Mouse (Mus musculus) lung, postnatal 0 days (tissue): ENCODE measurements around the gene Ptprcap.

Source experiments
- CTCF ChIP-seq: IDR thresholded peaks from 2 replicates; pipeline ENCODE4 v1.5.1; 2016; ENCODE audit warnings: antibody characterized with exemption, mild to moderate bottlenecking
- EP300 ChIP-seq: IDR thresholded peaks from 2 replicates; pipeline ENCODE4 v1.6.1; 2016; ENCODE audit warnings: antibody characterized with exemption, mild to moderate bottlenecking, control low read depth

- TF ChIP-seq CTCF (no peak), EP300 (no peak)
Observed at GRCm38 (mm10) chr19:4147782-4148490, 5.5 kb upstream of the Ptprcap start.
